Mouse (Mus musculus) limb, embryonic 12.5 days (tissue): Measurements from ENCODE around the gene Grm1. TPM values are rescaled to one million over a fixed set of nuclear protein-coding genes. Genes with fewer than 3 reads are reported as not detected.

Experiments used
- ATAC-seq: fragments of 200-750 bp; cut with Nextera tagmentation; 2 replicates; pipeline ENCODE4 v1.8.0; 2017; ENCODE audit warnings: low read depth, moderate TSS enrichment; ENCODE audit not compliant: insufficient number of reproducible peaks, insufficient read depth, low FRiP score, low TSS enrichment
- H3K27ac ChIP-seq: fragments of 300-500 bp; sonication (generic); 2 replicates; pipeline ENCODE4 v1.5.1; 2016; ENCODE audit warnings: mild to moderate bottlenecking, moderate library complexity
- H3K27me3 ChIP-seq: fragments of 300-500 bp; sonication (generic); 2 replicates; pipeline ENCODE4 v1.6.1; 2016; ENCODE audit warnings: mild to moderate bottlenecking, moderate library complexity
- H3K36me3 ChIP-seq: fragments of 300-500 bp; sonication (generic); 2 replicates; pipeline ENCODE4 v1.6.1; 2016; ENCODE audit warnings: mild to moderate bottlenecking, moderate library complexity
- H3K4me1 ChIP-seq: fragments of 300-500 bp; sonication (generic); replicated peaks from 2 replicates; pipeline ENCODE4 v1.6.1; 2016
- H3K4me2 ChIP-seq: fragments of 300-500 bp; sonication (generic); 2 replicates; pipeline ENCODE4 v1.6.1; 2016; ENCODE audit warnings: mild to moderate bottlenecking, moderate library complexity
- H3K4me3 ChIP-seq: fragments of 300-500 bp; sonication (generic); replicated peaks from 2 replicates; pipeline ENCODE4 v1.5.1; 2016; ENCODE audit warnings: mild to moderate bottlenecking
- H3K9ac ChIP-seq: fragments of 300-500 bp; sonication (generic); replicated peaks from 2 replicates; pipeline ENCODE4 v1.6.1; 2016; ENCODE audit warnings: mild to moderate bottlenecking, moderate library complexity
- H3K9me3 ChIP-seq: fragments of 300-500 bp; sonication (generic); 2 replicates; pipeline ENCODE4 v1.6.1; 2016; ENCODE audit warnings: mild to moderate bottlenecking, moderate library complexity
- whole genome bisulfite sequencing: fragments of 180-500 bp; shearing (Covaris S2); methylation state at CpG from one replicate; pipeline ENCODE4 v1.1.7; 2016; 5-methylcytosine and 5-hydroxymethylcytosine counted together
- polyA plus RNA-seq: library from polyadenylated mRNA; unstranded; fragments of >200 nt; fragmentation: Nextera tagmentation; extraction: Ambion mirVana; gene quantifications from 2 replicates; pipeline ENCODE4 v1.2.1, GENCODE M21; 2016

Gene Grm1
- polyA plus RNA-seq, 1 experiment from 2014 or later, result 0.03 TPM

- Histone ChIP-seq H3K4me2 (no peak overlapping the region), H3K36me3 (no peaks in the 10 kb centered on the region)
- WGBS, result 93% methylated on average over 2 of the region's 2 CpGs
Observed at GRCm38 (mm10) chr10:10818061-10818460, 264.1 kb downstream of the Grm1 start.

DNA sequence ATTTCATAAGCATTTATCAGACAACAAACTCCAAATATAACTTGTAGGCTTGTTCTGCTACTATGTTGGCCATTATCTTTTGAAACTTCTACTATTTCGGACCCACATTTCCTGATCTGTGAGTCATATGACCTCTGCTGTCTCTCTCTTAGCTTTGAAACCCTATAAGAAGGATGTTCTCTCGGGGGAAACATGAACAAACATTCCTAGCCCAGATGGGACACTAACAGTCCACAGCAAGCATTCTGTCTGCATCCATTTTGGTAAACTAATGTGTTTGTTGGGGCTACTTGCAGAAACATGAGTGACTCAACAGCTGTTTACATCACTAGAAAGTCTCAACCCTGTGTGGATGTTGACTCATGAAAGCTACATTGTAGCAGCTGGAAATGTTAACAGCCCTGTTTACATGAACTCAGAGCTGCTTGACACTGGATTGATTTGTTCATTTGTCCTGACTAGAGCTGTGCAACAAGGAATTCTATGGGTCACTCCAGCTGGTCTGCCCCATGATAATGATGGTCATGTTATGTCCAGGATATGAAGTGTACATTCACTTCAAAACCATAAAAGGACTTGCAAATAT lies 267.4 kb downstream of the Grm1 start:
- H3K4me1 ChIP-seq, result no peaks in the 10 kb centered on the region
- H3K27me3 ChIP-seq, result no peaks in the 10 kb centered on the region
- no peak overlapping the region for H3K4me2 ChIP-seq
- no peak overlapping the region for H3K9ac ChIP-seq
- H3K27ac ChIP-seq, result no peak overlapping the region
- WGBS, result 73% methylated on average over 2 of the region's 2 CpGs
- no peaks in the 10 kb centered on the region for H3K9me3 ChIP-seq
- ATAC-seq, result no peak
- no peaks in the 10 kb centered on the region for H3K36me3 ChIP-seq
- no peak overlapping the region for H3K4me3 ChIP-seq

More at GRCm38 (mm10) chr10:10818061-10818460, 264.1 kb downstream of the Grm1 start:
- no peaks in the 10 kb centered on the region for H3K4me1 ChIP-seq
- ATAC-seq, result no peak
- H3K4me3 ChIP-seq, result no peak overlapping the region
- H3K27ac ChIP-seq, result no peak overlapping the region
- H3K9me3 ChIP-seq, result no peaks in the 10 kb centered on the region
- no peaks in the 10 kb centered on the region for H3K27me3 ChIP-seq
- H3K9ac ChIP-seq, result no peak overlapping the region

- WGBS, result 72% methylated on average over 5 of the region's 5 CpGs
- ATAC-seq, result no peak
Observed at GRCm38 (mm10) chr10:10812750-10813711, 269.1 kb downstream of the Grm1 start.

GRCm38 (mm10) chr10:10809777-10810176 lies 272.4 kb downstream of the Grm1 start:
- no peaks in the 10 kb centered on the region for H3K27me3 ChIP-seq
- H3K36me3 ChIP-seq, result no peaks in the 10 kb centered on the region
- WGBS, result 98% methylated on average over 3 of the region's 3 CpGs
- H3K27ac ChIP-seq, result no peak overlapping the region
- no peak for ATAC-seq
- H3K9me3 ChIP-seq, result no peaks in the 10 kb centered on the region
- no peak overlapping the region for H3K9ac ChIP-seq
- H3K4me1 ChIP-seq, result no peaks in the 10 kb centered on the region
- no peak overlapping the region for H3K4me2 ChIP-seq
- H3K4me3 ChIP-seq, result no peak overlapping the region

More at GRCm38 (mm10) chr10:10812750-10813711, 269.1 kb downstream of the Grm1 start:
- H3K27me3 ChIP-seq, result no peaks in the 10 kb centered on the region
- no peak overlapping the region for H3K27ac ChIP-seq
- no peak overlapping the region for H3K9ac ChIP-seq
- H3K4me1 ChIP-seq, result no peaks in the 10 kb centered on the region
- no peak overlapping the region for H3K4me2 ChIP-seq
- no peaks in the 10 kb centered on the region for H3K9me3 ChIP-seq
- no peaks in the 10 kb centered on the region for H3K36me3 ChIP-seq
- H3K4me3 ChIP-seq, result no peak overlapping the region

GRCm38 (mm10) chr10:10795321-10795720 lies 286.8 kb downstream of the Grm1 start:
- no peaks in the 10 kb centered on the region for H3K36me3 ChIP-seq

DNA sequence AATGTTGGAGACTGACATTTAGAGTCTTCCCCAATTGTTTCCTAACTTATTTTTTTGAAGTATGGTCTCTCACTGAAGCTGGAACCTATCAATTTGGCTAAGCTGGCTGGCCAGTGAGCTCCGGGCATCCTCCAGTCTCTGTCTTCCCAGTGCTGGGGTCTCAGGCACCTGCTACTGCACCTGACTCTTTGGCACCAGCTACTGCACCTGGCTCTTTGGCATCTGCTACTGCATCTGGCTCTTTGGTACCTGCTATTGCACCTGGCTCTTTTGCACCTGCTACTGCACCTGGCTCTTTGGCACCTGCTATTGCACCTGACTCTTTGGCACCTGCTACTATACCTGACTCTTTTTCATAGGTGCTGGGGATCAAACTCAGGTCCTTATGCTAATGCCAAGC lies 291.7 kb downstream of the Grm1 start:
- Histone ChIP-seq H3K9me3 (no peaks in the 10 kb centered on the region), H3K4me2 (no peak overlapping the region), H3K27me3 (no peaks in the 10 kb centered on the region), H3K4me3 (no peak overlapping the region), H3K36me3 (no peaks in the 10 kb centered on the region), H3K9ac (no peak overlapping the region), H3K27ac (no peak overlapping the region), H3K4me1 (no peaks in the 10 kb centered on the region)
- ATAC-seq, result no peak
- WGBS, result 84% methylated on average over 1 of the region's 1 CpGs

More at GRCm38 (mm10) chr10:10795321-10795720, 286.8 kb downstream of the Grm1 start:
- H3K27me3 ChIP-seq, result no peaks in the 10 kb centered on the region
- no peaks in the 10 kb centered on the region for H3K4me1 ChIP-seq
- H3K9ac ChIP-seq, result no peak overlapping the region
- H3K4me3 ChIP-seq, result no peak overlapping the region
- no peak overlapping the region for H3K27ac ChIP-seq
- H3K4me2 ChIP-seq, result no peak overlapping the region
- 97% methylated on average over 1 of the region's 1 CpGs for WGBS
- no peak for ATAC-seq
- H3K9me3 ChIP-seq, result no peaks in the 10 kb centered on the region

DNA sequence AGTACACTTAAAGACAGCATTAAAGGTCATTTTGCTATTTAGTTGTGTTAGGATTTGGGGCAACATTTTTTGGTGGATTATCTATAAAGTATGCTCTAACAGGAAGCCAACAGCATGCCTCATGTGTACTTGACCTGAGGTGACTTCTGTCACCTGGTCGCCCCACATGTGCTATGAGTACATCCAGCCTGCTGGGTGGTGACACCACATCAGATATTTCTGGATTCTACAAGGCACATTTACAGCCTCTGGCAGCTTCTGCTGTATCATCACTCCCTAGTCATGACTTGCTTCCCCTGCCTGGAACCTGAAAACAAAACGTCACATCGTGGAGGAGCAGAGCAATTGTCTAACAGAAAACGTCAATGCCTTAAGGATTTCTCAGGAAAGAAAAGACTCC lies 292.2 kb downstream of the Grm1 start:
- Histone ChIP-seq H3K27me3 (no peaks in the 10 kb centered on the region), H3K36me3 (no peaks in the 10 kb centered on the region), H3K4me2 (no peak overlapping the region), H3K9ac (no peak overlapping the region), H3K27ac (no peak overlapping the region), H3K4me1 (peaks cover 4% of the 10 kb centered on the region; the same call in 1 of the 2 replicates), H3K4me3 (no peak overlapping the region), H3K9me3 (no peaks in the 10 kb centered on the region)
- no peak for ATAC-seq
- 85% methylated on average over 4 of the region's 4 CpGs for WGBS

DNA sequence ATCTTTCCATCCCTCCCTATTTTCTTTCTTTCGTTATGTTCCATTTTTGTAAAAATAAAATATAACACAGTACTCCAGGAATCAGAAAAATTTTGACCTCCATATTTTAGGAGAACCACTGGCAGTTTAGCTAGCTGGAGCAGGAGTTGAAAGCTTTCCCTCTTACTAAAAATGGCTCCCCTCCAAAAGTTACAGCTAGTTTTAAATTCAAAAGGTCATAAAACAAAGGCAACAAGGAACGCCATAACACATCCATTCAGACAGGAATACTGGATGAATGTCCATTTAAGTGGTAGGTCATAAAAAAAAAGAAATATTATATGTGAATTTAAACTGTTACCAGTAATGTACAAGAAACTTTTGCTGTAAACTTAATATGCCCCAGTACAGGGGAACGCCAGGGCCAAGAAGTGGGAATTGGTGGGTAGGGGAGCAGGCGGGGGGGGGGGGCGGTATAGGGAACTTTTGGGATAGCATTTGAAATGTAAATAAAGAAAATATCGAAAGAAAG lies 294.2 kb downstream of the Grm1 start:
- ATAC-seq, result no peak
- no peaks in the 10 kb centered on the region for H3K27me3 ChIP-seq
- H3K36me3 ChIP-seq, result no peaks in the 10 kb centered on the region
- no peak overlapping the region for H3K27ac ChIP-seq
- no peaks in the 10 kb centered on the region for H3K9me3 ChIP-seq
- H3K4me2 ChIP-seq, result no peak overlapping the region
- peaks cover 6% of the 10 kb centered on the region; the same call in 1 of the 2 replicates for H3K4me1 ChIP-seq
- WGBS, result 64% methylated on average over 5 of the region's 6 CpGs
- H3K4me3 ChIP-seq, result no peak overlapping the region
- no peak overlapping the region for H3K9ac ChIP-seq

GRCm38 (mm10) chr10:10785122-10785521 lies 297.0 kb downstream of the Grm1 start:
- H3K4me3 ChIP-seq, result no peak overlapping the region
- H3K27ac ChIP-seq, result no peak overlapping the region
- H3K4me2 ChIP-seq, result no peak overlapping the region
- H3K4me1 ChIP-seq, result peaks cover 6% of the 10 kb centered on the region; the same call in 1 of the 2 replicates
- ATAC-seq, result no peak; the same call in 1 of the 2 replicates
- 68% methylated on average over 3 of the region's 3 CpGs for WGBS
- no peak overlapping the region for H3K9ac ChIP-seq
- H3K9me3 ChIP-seq, result no peaks in the 10 kb centered on the region
- no peaks in the 10 kb centered on the region for H3K36me3 ChIP-seq
- H3K27me3 ChIP-seq, result no peaks in the 10 kb centered on the region

GRCm38 (mm10) chr10:10774827-10775226 lies 307.3 kb downstream of the Grm1 start:
- Histone ChIP-seq H3K9me3 (no peaks in the 10 kb centered on the region), H3K4me1 (no peaks in the 10 kb centered on the region), H3K27ac (no peak overlapping the region), H3K4me3 (no peak overlapping the region), H3K27me3 (no peaks in the 10 kb centered on the region), H3K36me3 (no peaks in the 10 kb centered on the region), H3K9ac (no peak overlapping the region), H3K4me2 (no peak overlapping the region)
- no peak for ATAC-seq
- 76% methylated on average over 1 of the region's 1 CpGs for WGBS

DNA sequence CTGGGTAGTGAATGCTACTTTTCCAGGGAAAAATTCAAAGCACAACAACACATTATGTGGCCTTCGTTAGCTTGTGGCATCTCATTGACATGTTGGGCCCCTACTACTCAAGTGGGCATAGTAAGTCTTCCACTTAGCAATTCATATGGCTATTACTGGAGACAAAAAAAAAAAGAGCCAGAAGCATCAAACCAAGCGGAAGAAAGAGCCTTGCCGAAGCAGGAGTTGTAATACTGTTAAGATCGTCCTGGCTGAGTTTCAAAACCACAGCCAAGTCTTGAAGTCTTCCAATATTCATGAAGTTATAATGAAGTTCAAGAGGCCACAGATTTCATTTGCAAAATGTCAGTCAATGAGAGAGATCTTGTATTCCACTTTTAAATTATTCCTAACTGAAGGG lies 319.1 kb downstream of the Grm1 start:
- no peak for ATAC-seq
- no peak overlapping the region for H3K9ac ChIP-seq
- H3K4me2 ChIP-seq, result no peak overlapping the region
- H3K4me3 ChIP-seq, result no peak overlapping the region
- H3K36me3 ChIP-seq, result no peaks in the 10 kb centered on the region
- no peaks in the 10 kb centered on the region for H3K4me1 ChIP-seq
- 87% methylated on average over 4 of the region's 4 CpGs for WGBS
- H3K9me3 ChIP-seq, result no peaks in the 10 kb centered on the region
- H3K27me3 ChIP-seq, result no peaks in the 10 kb centered on the region
- H3K27ac ChIP-seq, result no peak overlapping the region
